Mouse (Mus musculus) erythroblast, embryonic 14.5 days (primary cell): ENCODE data around the gene Styxl1.

Experiments
- GATA1 ChIP-seq: IDR thresholded peaks from 2 replicates; pipeline ENCODE4 v1.6.1; 2012; ENCODE audit warnings: low read length, inconsistent platforms, mixed read lengths
- TAL1 ChIP-seq: IDR thresholded peaks from 3 replicates; pipeline ENCODE4 v1.6.1; 2012; ENCODE audit warnings: low read length, inconsistent platforms, mixed read lengths

DNA sequence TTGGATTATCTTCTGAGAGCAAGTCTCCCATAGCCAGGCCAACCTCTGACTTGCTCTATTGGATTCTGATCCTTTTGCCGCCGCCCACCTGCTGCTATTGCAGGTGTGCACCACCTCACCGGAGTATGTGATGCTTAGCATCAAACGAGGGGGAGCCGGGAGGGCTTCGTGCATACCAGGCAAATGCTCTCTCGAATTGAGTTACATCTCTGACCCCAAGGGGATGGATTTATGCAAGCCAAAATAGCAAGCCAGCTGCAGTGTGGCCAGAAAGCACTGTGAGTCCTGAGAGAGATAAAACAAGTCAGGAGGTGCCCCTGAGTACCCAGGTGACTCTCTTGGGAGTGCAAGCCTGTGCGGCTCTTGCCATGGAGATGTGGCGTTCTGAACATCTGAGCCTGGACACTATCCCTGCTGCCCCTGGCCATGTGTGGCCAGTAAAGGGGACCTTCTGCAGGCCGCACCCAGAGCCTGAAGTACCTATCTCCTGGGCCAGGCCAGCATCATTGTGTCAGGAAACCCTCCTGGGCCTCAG is 58.5 kb downstream of the Styxl1 start:
- TF ChIP-seq GATA1 (no peak), TAL1 (no peak)
